Mouse (Mus musculus) Patski (cell line): Measurements from ENCODE around the gene Dcdc2c. TPM values are rescaled to one million over a fixed set of nuclear protein-coding genes. Genes with fewer than 3 reads are reported as not detected.

Experiments used
- ATAC-seq: fragments of 100-300 bp; one replicate; pipeline ENCODE4 v1.8.0; 2021
- CTCF ChIA-PET: fragments of 350-600 bp; sonication (Branson Sonifier 250); formaldehyde crosslinking; loops from one replicate; lab custom pipeline; 2022; ENCODE audit warnings: inconsistent platforms; lab: Charles Lee
- POLR2A ChIA-PET: fragments of 350-600 bp; sonication (Branson Sonifier 250); formaldehyde crosslinking; loops from one replicate; lab custom pipeline; 2022; ENCODE audit warnings: antibody characterized with exemption, inconsistent platforms; lab: Charles Lee
- DNase-seq: peaks from one replicate; pipeline ENCODE4 v3.0.0-alpha.2; 2011; ENCODE audit warnings: low read depth, low spot score
- H3K27me3 ChIP-seq: fragments of 371-371 bp; one replicate; pipeline ENCODE4 v1.5.1; 2021
- CTCF ChIP-seq: fragments of 100-300 bp; IDR thresholded peaks from one replicate; pipeline ENCODE4 v1.5.1; 2021
- in situ Hi-C: fragments of 300-500 bp; cut with MboI; formaldehyde crosslinking; loops from 3 replicates; pipeline ENCODE4 v1.11.1; 2018; ENCODE audit warnings: low pct_unique_long_range_greater_than_20kb, mixed read lengths
- polyA plus RNA-seq: library from polyadenylated mRNA; unstranded; gene quantifications from one replicate; pipeline ENCODE4 v1.2.3, GENCODE M21; 2021

Dcdc2c gene
- polyA plus RNA-seq, result 0.06 TPM

- in situ Hi-C loops, result no loop called here
- ATAC-seq, result no peak
- ChIA-PET POLR2A (no interaction called here), CTCF (no interaction called here)
- peaks cover 19% of the 10 kb centered on the region for H3K27me3 ChIP-seq
- no peak for DNase-seq
- no peak for TF ChIP-seq CTCF
Observed at GRCm38 (mm10) chr12:28552299-28552698, at the start of gene Dcdc2c. Dcdc2c (minus strand) TSS chr12:28552399.

- POLR2A ChIA-PET, result no interaction called here
- CTCF ChIA-PET, result no interaction called here
- in situ Hi-C loops, result loop anchor here (10.0 to 25.0 kb wide), 2 partner anchors 539 to 1286 kb away; no protein-coding TSS in a partner anchor
- DNase-seq (no peak), ATAC-seq (no peak)
- peaks cover 28% of the 10 kb centered on the region for H3K27me3 ChIP-seq
- no peak for TF ChIP-seq CTCF
Observed at GRCm38 (mm10) chr12:28598526-28598991, 46.4 kb upstream of the Dcdc2c start.

- peaks cover 28% of the 10 kb centered on the region for H3K27me3 ChIP-seq
- ChIA-PET POLR2A (no interaction called here), CTCF (no interaction called here)
- DNase-seq (no peak), ATAC-seq (no peak)
- in situ Hi-C loops, result loop anchor here (10.0 to 25.0 kb wide), 2 partner anchors 539 to 1287 kb away; no protein-coding TSS in a partner anchor
- no peak for TF ChIP-seq CTCF
Observed at GRCm38 (mm10) chr12:28598110-28598509, 45.9 kb upstream of the Dcdc2c start.

- POLR2A ChIA-PET, result no interaction called here
- ATAC-seq (no peak), DNase-seq (no peak)
- no peak for TF ChIP-seq CTCF
- CTCF ChIA-PET, result no interaction called here
- in situ Hi-C loops, result loop anchor here (10.0 to 25.0 kb wide), 2 partner anchors 540 to 1287 kb away; no protein-coding TSS in a partner anchor
- peaks cover 27% of the 10 kb centered on the region for H3K27me3 ChIP-seq
Observed at GRCm38 (mm10) chr12:28597699-28598098, 45.5 kb upstream of the Dcdc2c start.

- ChIA-PET CTCF (no interaction called here), POLR2A (no interaction called here)
- DNase-seq (no peak), ATAC-seq (no peak)
- in situ Hi-C loops, result loop anchor here (10.0 to 25.0 kb wide), 2 partner anchors 540 to 1288 kb away; no protein-coding TSS in a partner anchor
- peaks cover 22% of the 10 kb centered on the region for H3K27me3 ChIP-seq
- TF ChIP-seq CTCF, result no peak
Observed at GRCm38 (mm10) chr12:28596851-28597250, 44.7 kb upstream of the Dcdc2c start.

GRCm38 (mm10) chr12:28590428-28590827 is 38.2 kb upstream of the Dcdc2c start:
- TF ChIP-seq CTCF, result no peak
- ChIA-PET CTCF (no interaction called here), POLR2A (no interaction called here)
- peaks cover 14% of the 10 kb centered on the region for H3K27me3 ChIP-seq
- DNase-seq (no peak), ATAC-seq (no peak)
- in situ Hi-C loops, result loop anchor here (10.0 to 25.0 kb wide), 2 partner anchors 547 to 1294 kb away; no protein-coding TSS in a partner anchor

GRCm38 (mm10) chr12:28589090-28589868 is 37.1 kb upstream of the Dcdc2c start:
- ChIA-PET POLR2A (no interaction called here), CTCF (no interaction called here)
- peak; percentile 93 for TF ChIP-seq CTCF
- DNase-seq (peak; percentile 42), ATAC-seq (peak; percentile 96)
- in situ Hi-C loops, result loop anchor here (25.0 kb wide), 1 partner anchor 548 kb away; no protein-coding TSS in a partner anchor
- peaks cover 9% of the 10 kb centered on the region for H3K27me3 ChIP-seq

GRCm38 (mm10) chr12:28587949-28588348 is 35.8 kb upstream of the Dcdc2c start:
- in situ Hi-C loops, result loop anchor here (25.0 kb wide), 1 partner anchor 549 kb away; no protein-coding TSS in a partner anchor
- no peak for TF ChIP-seq CTCF

GRCm38 (mm10) chr12:28584036-28584435 is 31.8 kb upstream of the Dcdc2c start:
- TF ChIP-seq CTCF, result no peak
- in situ Hi-C loops, result loop anchor here (25.0 kb wide), 1 partner anchor 553 kb away; no protein-coding TSS in a partner anchor
- ChIA-PET CTCF (no interaction called here), POLR2A (interaction anchor here (0.7 kb wide), 2 partner anchors 477 to 871 kb away, joined by 7 read pairs; no protein-coding TSS in a partner anchor)
- ATAC-seq (no peak), DNase-seq (no peak)
- no peaks in the 10 kb centered on the region for H3K27me3 ChIP-seq

More at GRCm38 (mm10) chr12:28587949-28588348, 35.8 kb upstream of the Dcdc2c start:
- POLR2A ChIA-PET, result no interaction called here
- CTCF ChIA-PET, result no interaction called here
- ATAC-seq, result no peak
- DNase-seq, result no peak
- peaks cover 9% of the 10 kb centered on the region for H3K27me3 ChIP-seq

- DNase-seq (no peak), ATAC-seq (no peak)
- CTCF ChIA-PET, result no interaction called here
- in situ Hi-C loops, result loop anchor here (25.0 kb wide), 1 partner anchor 555 kb away; no protein-coding TSS in a partner anchor
- no peaks in the 10 kb centered on the region for H3K27me3 ChIP-seq
- POLR2A ChIA-PET, result no interaction called here
- no peak for TF ChIP-seq CTCF
Observed at GRCm38 (mm10) chr12:28582423-28582822, 30.2 kb upstream of the Dcdc2c start, which contains the start of gene Allc. Allc (minus strand) TSS chr12:28582523.

- DNase-seq (no peak), ATAC-seq (no peak)
- in situ Hi-C loops, result loop anchor here (25.0 kb wide), 1 partner anchor 558 kb away; no protein-coding TSS in a partner anchor
- CTCF ChIA-PET, result interaction anchor here (1.2 kb wide), 1 partner anchor 11 kb away, joined by 3 read pairs; no protein-coding TSS in a partner anchor
- peak; percentile 57 for TF ChIP-seq CTCF
- no peaks in the 10 kb centered on the region for H3K27me3 ChIP-seq
- POLR2A ChIA-PET, result interaction anchor here (0.6 kb wide), 1 partner anchor 1291 kb away, joined by 3 read pairs; no protein-coding TSS in a partner anchor
Observed at GRCm38 (mm10) chr12:28579132-28579531, 26.9 kb upstream of the Dcdc2c start.
